Mouse (Mus musculus) olfactory bulb, adult 2 months (tissue): ENCODE results near the gene Mtus2.

Experiments used
- CTCF ChIP-seq: fragments of 200-500 bp; IDR thresholded peaks from 2 replicates; pipeline ENCODE4 v1.5.1; 2012; ENCODE audit warnings: low read depth, mild to moderate bottlenecking, low read length, moderate library complexity; ENCODE audit not compliant: insufficient read depth
- POLR2A ChIP-seq: fragments of 200-500 bp; IDR thresholded peaks from 2 replicates; pipeline ENCODE4 v1.6.1; 2012; ENCODE audit warnings: mild to moderate bottlenecking, low read depth, low read length, moderate library complexity; ENCODE audit not compliant: insufficient read depth

DNA sequence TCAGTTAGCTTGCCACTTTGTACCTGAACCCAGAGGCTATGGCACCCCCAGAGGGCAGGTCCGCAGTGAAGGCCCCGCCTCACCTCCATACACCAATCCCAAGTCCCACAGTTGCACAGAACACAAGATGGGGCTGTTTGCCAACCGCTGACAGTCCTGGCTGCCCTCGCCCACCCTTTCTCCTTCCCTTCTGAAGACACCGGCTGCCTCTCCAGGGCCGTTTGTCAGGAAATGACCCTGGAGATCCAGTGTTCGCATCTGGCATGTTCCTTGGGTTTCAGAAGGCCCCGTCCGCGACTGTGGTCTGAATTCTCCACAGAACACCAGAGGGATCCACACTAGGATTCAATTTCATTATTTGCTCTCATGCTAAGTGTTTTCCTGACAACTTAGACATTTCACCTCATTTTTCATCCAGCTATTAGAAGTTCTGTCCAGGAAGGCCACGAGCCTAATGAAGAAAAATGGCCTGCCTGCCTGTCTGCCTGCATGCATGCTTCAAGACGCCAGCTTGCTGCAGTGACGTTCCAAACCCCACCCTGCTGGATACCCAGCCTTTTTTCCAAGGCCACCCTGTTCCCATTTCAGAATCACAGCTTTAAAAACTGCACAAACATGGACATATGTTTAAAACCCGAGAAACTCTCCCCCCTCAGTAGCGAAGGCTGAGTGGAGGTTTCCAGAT, 392.3 kb downstream of the Mtus2 start:
- TF ChIP-seq POLR2A (no peak), CTCF (no peak)
